Mouse (Mus musculus) thymus, postnatal 0 days (tissue): ENCODE measurements around the gene Arhgef16. TPM values are rescaled to one million over a fixed set of nuclear protein-coding genes. Genes with fewer than 3 reads are reported as not detected.
A peak's percentile ranks its signal among the peaks of the same experiment; 100 is the strongest.

ENCODE experiments used
- DNase-seq: peaks from one replicate; pipeline ENCODE4 v3.0.0-alpha.2; 2015; ENCODE audit warnings: low spot score
- polyA plus RNA-seq: library from polyadenylated mRNA; unstranded; fragments of >200 nt; fragmentation: Nextera tagmentation; extraction: Ambion mirVana; gene quantifications from 2 replicates; pipeline ENCODE4 v1.2.1, GENCODE M21; 2015

Gene Arhgef16
- polyA plus RNA-seq, 1 experiment from 2014 or later: 18.2 TPM

GRCm38 (mm10) chr4:154293735-154294201 is 7.7 kb downstream of the Arhgef16 start:
- no peak for DNase-seq

- no peak for DNase-seq
Measured at GRCm38 (mm10) chr4:154283671-154284070, 17.8 kb downstream of the Arhgef16 start.

DNA sequence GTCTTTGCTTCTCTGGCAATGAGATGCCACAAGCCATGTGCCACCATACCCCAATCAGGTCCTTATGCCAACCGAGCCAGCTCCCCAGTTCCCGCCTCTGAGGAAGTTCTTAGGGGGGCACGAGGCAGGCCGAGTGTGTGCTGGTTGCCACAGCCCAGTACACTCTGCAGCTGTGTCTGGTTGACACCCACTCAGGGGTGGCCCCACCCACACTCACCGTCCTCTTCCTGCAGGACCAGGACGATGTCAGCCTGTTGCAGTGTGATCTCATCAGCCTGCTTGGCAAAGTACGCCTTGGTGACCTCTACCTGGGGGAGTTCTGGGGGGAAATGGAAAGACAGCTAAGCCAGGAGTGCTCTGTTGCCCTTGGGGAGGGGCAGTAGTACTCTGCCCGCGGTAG is 22.0 kb downstream of the Arhgef16 start:
- DNase-seq: no peak

DNA sequence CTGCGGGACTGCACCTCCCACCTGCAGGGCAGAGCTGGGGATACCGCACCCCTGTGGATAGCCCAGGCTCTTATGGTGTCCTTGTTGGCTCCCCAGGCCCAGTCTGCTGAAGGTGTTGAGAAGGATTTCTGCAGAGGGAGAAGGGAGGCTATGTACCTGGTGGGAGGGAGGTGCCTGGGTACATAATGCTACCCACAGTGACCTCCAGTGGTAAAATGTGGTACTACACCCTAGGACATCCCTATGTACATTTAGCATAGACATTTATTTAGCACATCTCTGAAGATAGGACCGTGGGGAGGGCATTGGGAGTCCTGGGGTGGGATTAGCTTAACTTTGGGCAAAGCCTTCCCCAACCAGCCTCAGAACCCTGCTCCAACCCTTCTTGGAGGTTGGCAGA is 28.5 kb downstream of the Arhgef16 start:
- DNase-seq: peak; percentile 37

DNA sequence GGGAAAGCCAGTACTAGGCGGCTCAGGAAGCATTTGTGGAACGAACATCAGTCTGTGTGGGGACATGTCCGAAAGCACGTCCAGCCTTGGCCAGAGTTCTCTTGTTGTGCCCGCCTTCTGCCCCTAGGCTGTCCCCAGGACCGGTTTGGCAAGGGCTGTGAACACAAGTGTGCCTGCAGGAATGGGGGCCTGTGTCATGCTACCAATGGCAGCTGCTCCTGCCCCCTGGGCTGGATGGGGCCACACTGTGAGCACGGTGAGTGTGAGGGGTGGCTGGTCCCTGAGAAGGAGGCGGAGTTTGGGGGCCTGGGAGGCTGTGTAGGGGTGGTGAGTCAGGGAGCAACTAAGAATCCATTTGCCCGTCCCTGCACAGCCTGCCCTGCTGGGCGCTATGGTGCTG is 32.0 kb downstream of the Arhgef16 start:
- DNase-seq: no peak

DNA sequence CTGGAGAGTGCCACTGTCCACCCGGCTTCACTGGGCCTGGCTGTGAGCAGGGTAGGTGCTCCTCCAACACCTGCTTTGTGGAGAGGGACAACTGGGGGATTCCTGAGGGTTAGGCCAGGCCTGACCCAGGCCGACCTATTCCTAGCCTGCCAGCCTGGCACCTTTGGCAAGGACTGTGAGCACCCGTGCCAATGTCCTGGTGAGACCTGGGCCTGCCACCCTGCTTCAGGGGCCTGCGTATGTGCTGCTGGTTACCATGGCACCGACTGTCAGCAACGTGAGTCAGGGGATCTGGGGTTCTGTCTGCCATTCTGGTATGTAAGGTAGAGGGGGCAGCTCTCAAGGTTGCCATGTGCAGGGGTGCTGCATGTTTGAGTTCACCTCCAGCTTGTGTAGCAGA is 34.0 kb downstream of the Arhgef16 start:
- DNase-seq: no peak

- DNase-seq: no peak
Measured at GRCm38 (mm10) chr4:154262071-154262470, 39.4 kb downstream of the Arhgef16 start.

- DNase-seq: no peak
Measured at GRCm38 (mm10) chr4:154260755-154261154, 40.7 kb downstream of the Arhgef16 start.

DNA sequence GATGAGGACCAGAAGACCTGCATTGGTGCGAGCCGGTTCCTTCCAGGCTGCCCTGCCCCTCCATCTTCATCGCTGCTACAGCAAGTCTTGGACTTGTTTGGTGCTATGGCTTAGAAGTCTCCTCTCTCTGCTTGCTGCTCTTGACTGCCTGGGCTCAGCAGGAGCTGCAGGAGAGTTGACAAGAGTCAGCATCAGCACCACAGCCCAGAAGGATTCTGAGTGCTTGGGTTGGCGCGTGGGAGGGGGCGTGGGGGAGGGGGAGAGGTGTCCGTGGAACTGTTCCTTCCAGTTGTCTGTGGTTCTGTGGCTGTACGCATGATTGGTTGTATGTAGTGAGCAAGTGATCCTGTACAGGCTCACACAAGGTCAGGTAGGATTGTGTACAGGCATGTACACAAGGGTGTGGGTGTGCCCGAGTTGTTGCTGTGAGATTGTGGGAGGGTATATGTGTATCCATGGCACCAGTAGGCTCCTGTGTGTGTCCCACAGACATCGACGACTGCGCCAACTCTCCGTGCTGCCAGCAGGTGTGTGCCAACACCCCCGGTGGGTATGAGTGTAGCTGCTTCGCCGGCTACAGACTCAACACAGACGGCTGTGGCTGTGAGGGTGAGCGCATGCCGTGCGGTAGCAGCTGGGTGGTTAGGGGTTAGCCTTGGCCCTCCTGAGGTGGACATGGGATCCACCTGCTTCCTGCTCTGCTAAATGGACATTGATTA is 48.8 kb downstream of the Arhgef16 start:
- DNase-seq: no peak

DNA sequence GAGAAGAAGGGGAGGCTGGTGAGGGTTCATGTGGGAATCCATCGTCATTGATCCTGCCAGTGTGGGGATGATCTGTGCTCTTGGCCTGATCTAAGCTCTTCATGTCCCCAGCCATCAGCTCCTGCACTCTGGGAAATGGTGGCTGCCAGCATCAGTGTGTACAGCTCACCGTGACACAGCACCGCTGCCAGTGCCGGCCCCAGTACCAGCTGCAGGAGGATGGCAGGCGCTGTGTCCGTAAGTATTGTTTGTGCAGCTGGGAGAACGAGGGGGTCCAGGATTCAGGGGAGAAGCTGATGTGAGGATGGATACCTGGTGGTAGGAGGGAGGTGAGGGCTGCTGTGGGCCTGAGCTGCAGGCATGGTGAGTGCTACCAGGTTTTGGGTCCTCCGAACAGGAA is 52.2 kb downstream of the Arhgef16 start:
- no peak for DNase-seq

DNA sequence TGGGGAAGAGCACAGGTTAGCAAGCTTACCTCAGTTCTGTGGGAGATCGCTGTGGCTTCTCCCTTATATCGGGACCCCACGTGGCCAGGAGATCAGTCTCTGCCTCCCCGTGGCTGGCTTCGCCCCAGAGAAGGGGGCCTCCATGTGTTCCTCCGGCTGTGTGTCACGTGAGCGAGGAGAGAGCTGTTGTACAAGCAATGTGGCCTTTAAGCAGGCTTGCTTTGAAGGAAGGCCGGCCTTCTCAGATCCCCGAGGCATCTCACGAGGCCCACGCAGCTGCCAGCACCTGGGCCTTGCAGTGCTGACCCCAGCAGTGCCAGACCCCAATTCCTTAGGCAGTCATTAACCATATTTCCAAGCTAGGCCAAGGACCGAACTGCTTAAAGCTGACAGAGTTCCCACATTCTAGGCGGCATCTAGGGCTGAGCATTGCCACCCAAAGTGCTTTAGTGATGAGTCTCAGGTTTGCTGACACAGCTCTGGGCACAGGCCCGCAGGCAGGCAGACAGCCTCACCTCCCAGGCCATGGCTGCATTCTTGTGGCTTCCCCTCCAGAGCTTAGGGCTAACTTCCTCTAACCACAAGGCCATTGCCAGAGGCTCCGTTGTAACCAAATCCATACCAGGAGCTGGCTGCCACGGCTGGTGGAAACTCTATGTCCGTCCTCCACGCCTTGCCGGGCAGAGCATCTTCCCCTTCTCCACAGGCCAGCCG is 53.2 kb downstream of the Arhgef16 start:
- DNase-seq: no peak

DNA sequence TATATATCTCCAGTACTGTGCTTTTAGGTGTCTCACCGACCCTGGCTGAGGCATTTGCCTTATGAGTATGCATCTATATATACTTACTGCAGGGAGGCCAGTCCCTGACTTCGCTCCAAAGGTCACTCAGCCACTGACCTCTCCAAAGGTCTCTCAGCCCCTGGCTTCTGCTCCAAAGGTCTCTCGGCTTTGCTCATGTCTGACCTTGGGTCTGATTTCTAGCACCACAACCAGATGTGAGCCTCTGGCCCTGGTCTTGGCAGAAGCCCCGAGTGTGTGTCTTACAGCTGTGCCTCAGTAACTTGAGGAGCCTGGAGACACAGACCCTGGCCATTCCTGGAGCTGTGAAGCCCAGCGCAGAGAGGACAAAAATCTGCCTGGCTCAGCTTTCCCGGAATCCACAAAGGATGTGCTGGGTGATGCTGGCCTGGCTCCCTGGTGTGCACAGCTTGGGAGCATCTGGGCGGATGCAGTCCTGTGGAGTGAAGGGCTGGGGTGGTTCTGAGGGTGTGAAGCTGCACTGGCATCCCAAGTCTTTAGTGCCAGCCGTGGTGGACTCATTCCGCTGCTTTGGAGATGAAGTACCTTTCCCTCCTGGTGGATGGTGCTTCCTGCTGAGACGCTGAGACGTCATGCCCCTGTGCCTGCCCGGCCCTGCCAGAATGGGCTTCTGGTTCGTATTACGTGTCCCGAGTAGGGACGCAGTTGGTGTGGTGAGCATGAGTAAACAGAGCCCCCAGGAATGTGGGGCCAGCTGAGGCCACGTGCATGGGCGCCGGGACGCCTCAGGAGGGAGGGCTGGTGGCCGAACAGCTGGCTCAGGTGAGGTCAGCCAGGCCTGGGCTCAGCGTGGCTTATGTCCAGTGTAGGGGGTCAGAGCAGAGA is 54.0 kb downstream of the Arhgef16 start:
- no peak for DNase-seq

GRCm38 (mm10) chr4:154246115-154247040 is 55.1 kb downstream of the Arhgef16 start:
- peak; percentile 37 for DNase-seq

GRCm38 (mm10) chr4:154245342-154245741 is 56.1 kb downstream of the Arhgef16 start:
- DNase-seq: no peak

DNA sequence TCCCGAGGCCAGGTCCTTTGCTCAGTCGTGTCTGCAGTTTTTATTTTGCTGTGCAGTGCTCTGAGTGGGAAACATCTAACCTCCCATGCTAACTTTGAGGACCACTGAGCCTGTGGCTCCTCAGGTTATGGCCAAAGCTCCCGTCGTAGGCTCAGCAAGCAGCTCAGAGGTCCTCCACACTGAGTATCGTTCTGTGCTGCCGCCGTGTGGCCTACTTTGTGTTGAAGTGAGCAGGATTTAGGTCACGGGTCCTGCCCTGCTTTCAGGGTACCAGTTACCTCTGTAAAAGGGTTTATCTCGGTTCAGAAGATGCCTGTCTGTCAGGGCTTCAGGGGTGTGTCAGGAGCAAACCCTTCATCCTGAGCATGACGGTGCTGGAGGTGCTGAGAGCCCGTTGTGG is 60.9 kb downstream of the Arhgef16 start:
- no peak for DNase-seq

DNA sequence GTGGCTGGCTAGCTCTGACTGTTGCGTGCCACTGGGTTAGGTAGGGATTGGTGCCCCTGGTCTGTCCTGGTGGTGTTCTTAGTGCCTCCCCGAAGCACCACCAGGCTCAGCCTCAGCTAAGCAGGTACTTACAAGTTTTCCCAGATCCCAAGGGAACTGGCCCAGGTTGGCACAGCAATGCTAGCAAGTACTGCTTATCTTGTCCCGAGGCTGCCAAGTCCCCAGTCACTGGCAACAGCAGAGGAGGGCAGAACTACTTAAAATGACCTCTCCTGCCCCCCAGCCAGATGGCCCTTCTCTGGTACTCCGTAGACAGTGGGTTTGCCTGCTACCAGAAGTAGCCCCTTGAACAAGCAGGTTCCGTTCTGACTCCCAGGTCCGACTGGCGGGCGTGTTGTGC is 62.3 kb downstream of the Arhgef16 start:
- DNase-seq: no peak

GRCm38 (mm10) chr4:154237306-154237705 is 64.2 kb downstream of the Arhgef16 start:
- DNase-seq: no peak

DNA sequence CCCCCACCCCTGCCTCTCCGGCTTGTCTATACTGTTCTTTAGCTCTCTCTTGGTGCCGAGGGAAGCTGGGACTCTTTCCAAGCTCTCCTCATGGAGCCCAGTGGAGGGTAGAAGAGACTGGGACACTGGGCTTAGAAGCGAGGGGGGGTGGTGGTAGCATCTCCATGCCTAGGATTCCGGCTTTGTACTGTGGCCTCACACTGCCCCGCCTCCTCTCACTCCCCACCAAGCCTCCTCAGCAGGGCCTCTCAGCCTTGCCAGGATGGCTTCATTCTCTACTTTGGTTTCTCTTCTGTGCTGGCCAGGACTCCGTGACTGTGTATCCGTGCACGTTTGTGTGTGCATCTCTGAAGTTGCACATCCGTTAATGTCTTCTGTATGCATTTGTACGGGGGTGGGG is 64.6 kb downstream of the Arhgef16 start:
- DNase-seq: no peak

DNA sequence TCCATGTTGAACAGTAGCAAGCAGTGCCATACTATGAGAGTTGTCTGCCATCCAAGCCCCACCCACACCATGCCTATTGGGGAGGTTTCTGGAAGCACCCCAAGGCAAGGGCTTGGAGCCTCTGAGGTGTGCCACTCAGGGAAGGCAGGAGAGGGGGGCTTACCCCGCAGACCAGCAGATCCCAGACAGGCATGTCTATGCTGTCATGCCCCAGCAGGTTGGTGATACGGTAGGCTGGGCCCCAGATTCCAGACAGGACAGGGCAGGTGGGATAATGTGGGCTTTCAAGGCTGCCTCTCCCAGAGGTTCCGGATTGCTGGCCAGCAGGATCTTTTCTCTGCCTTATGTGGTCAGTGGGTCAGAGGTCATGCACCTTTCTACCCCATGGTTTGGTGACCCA is 65.5 kb downstream of the Arhgef16 start:
- no peak for DNase-seq

- DNase-seq: no peak
Measured at GRCm38 (mm10) chr4:154232295-154232694, 69.2 kb downstream of the Arhgef16 start.

DNA sequence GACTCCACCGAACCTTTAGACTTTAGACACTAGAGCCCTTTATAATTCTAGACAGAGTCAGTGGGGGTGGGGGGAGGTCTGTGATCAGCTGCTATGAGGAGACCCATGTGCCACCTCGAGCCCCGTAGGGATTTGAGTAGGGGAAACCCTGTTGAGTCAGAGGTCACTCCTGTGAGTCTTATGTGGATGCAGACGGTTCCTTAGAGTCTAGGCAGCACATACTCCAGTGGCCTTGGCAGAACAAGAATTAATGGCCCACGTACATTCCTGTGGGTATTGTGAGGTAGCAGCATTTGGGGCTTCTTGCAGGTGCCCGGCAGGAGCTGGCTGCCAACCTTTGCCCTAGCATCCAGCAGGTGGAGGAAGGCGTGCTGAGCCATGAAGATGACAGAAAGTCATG is 70.1 kb downstream of the Arhgef16 start:
- DNase-seq: no peak
